Mouse (Mus musculus) kidney, postnatal 25 days (tissue): ENCODE data around the gene Vps35l.

Experiments used
- DNase-seq, 2 experiments: peaks; one replicate each; pipeline ENCODE4 v3.0.0; 2021; ENCODE audit warnings: mixed read lengths in 2 of 2

The Vps35l gene

DNA sequence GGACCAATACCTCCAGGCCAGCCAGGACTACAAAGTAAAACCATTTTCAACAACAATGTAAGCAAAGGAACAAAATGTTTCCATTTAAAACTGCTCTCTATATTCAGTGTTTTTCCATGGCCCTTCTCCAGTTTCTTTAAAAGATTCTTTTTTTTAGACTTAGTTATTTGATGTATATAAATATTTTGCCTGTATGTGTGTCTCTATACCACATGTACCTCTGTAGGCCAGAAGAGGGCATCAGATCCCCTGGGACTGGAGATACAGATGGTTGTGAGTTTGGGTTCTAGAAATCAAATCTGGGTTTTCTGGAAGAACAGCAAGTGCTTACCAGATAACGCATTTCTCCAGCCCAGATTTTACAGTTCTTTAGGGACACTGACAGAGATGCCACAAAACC, 1.3 kb upstream of the Vps35l start:
- no peak for DNase-seq

DNA sequence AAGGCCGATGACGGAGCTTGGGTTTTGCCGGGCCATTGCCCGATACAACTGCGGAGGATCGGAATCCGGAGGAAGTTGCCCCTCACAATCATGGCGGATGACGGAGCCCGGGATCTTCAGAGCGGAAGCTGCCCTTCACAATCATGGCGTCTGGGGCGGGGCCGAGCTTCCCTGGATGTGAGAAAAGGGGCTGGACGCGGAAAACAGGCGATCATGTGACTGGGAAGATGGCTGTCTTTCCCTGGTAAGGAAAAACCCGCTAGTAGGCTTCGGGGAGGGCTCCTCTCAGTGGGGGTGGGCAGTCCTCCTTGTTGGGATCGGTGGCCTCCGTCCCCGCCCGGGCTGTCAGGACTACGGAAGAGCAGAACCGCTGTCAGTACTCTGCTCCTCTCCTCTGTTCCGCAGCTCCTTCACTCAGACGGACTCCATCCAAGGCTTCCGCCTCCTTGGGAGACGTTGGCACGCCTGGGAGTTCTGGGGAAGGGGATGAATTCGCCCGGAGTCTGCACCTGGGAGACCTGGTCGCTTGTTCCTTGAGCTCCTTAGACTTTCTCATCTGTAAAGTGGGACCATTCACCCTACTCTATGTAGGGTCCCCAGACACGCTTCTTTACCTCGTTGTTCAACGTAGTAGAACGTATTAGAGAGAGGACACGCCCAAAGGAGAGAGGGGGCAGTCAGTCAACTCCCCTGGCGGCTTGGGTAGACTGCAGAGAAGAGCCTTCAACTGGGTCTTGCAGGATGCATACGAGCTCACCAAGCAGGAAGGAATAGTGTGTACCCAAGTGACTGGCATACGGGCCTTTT, 709 bp downstream of the Vps35l start:
- peak; percentile 98 to 99 for DNase-seq

DNA sequence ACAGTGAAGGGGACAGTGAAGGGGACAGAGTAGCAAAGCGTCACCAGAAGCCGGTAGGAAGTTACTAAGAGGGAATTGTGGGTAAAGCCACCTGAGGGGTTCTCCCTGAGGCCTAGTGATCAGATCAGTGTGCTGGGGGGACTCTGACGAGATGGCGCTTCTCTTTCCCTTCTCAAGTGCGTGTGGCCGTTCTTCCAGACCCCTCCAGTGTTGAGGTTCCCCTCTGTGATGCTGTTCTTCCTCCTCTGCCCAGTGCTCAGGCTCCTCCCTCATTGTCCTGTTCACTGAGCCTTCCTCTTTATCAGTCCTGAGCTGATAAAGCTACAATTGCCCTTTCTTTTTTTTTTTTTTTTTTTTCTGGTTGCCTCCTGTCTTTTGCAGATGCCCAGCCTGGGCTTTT, 2.3 kb downstream of the Vps35l start:
- no peak for DNase-seq

DNA sequence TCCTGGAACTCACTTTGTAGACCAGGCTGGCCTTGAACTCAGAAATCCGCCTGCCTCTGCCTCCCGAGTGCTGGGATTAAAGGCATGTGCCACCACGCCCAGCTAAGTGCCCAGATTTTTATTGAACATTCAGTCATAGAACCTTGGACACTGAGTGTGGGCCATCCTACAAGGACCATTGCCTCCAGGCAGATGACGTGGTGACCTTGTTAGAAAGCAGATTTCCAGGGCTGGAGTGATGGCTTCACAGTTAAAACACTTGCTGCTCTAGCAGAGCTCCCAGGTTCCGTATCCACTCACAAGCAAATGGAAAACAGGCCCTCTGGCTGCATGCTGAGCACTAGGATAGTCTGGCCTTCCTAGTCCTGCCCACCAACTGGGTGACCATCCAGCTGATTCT, 4.7 kb downstream of the Vps35l start:
- no peak for DNase-seq

DNA sequence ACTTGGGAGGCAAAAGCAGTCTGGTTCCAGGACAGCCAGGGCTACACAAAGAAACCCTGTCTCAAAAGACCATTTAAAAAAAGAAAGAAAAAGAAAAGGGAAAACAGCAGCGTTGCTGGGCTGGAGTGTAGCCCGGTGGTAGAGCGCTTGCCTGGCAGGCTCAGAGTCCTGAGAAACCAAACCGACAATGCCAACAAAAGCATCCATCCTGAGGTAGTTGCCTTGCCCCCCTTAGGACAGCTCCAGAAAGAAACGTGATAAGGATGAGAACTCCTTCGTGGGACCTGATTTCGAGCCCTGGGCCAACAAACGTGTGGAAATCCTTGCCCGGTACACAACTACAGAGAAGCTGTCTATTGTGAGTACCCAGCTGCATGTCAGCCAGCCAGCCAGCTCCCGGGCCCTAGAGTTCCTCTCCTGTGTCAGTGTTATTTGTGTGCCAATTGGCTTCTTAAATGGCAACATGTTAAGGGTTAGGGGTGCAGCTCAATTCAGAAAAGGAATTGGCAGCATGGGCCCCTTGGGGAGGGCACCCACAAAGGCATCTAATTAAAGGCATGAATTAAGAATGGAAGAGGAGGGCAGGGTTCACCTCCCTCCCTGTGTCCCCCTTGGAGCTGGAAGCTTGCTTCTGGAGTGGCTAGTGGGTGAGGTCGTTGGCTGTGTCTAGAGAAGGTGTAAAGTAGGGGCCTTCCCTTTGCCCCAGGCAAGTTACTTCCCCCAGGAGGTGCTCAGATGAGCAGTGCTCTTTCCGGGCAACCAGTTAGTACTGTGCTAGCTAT, 8.1 kb downstream of the Vps35l start:
- DNase-seq = no peak

GRCm38 (mm10) chr7:118749706-118750105, 9.7 kb downstream of the Vps35l start:
- no peak for DNase-seq

- no peak for DNase-seq
Measured at GRCm38 (mm10) chr7:118751625-118752024, 11.6 kb downstream of the Vps35l start.

GRCm38 (mm10) chr7:118755756-118756155, 15.7 kb downstream of the Vps35l start:
- no peak for DNase-seq

GRCm38 (mm10) chr7:118756490-118757265, 16.7 kb downstream of the Vps35l start:
- DNase-seq = no peak

DNA sequence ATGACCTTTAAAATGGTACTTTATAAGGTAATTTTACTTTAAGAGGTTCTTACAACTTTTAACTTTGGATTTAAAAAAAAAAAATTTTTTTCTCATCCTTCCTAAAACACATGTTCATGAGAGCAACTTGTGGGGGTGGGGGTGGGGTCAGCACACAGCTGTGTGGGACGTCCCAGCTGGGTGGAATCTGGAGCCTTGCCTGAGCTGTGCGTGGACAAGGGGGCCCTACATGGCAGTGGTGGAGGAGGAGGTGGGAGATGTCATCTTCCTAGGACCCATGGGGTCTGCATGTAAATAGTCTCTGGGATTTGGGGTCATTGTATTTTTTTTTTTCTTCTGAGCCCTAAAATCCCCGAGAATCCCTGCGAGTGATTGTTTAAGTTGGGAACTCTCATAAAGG, 18.3 kb downstream of the Vps35l start:
- no peak for DNase-seq

- no peak for DNase-seq
Measured at GRCm38 (mm10) chr7:118759372-118759771, 19.3 kb downstream of the Vps35l start.

- peak in 1 of 2 experiments; percentile 24 for DNase-seq
Measured at GRCm38 (mm10) chr7:118763939-118764338, 23.9 kb downstream of the Vps35l start.

GRCm38 (mm10) chr7:118764725-118765124, 24.7 kb downstream of the Vps35l start:
- DNase-seq = peak; percentile 51 to 63

GRCm38 (mm10) chr7:118765604-118766003, 25.6 kb downstream of the Vps35l start:
- DNase-seq = peak; percentile 49 to 59

DNA sequence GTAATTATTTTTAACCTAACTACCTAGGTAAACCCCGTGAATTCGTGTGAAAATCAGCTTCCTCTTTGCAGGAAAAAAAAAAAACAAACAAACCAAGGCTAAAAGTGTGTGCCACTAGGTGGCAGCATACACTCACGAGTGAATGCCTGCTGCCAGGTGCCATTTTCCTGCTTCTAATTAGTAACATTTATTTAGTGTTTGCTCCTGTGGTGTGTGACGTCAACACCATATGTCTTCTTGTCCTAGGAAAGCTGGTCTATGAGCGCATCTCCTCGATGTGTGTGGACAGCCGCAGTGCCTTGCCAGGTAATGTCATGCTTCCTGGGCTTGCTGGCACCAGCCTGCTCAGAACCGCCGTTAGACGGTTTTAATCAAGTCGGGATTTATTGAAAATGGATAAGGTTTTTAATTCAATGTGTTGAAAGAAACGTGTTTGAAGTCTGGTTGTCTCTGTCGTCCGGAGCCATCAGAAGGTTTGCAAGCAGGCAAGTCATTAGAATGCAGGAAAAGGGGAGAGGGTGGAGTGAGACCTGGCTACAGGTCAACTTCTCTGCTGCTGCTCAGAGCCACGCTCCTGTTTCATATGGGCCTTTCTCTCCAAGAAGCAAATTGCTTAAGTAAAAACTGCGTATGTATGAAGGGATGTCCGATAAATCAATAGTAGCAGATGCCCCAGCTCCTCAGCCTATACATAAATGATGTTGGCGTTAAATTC, 26.2 kb downstream of the Vps35l start:
- peak; percentile 53 to 84 for DNase-seq

GRCm38 (mm10) chr7:118766834-118767224, 26.8 kb downstream of the Vps35l start:
- no peak for DNase-seq

DNA sequence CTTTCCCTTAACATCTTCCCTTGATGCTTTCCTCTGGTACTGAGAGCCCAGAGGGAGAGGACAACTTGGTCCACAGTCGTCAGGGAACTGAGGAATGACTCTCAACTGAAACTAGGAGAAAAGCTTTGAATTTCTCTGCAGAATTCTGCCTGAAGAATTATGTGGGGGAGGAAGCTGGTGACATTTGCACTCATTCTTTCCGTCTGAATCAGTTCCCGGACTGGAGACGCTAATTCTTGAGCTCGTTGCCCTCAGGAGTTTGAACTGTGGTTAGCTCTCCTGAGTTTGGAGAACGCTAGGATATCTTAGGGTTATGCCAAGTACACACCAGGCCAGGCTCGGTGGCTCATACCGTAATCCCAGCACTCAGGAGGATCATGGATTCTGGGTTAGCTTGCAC, 29.2 kb downstream of the Vps35l start:
- no peak for DNase-seq

- no peak for DNase-seq
Measured at GRCm38 (mm10) chr7:118769655-118770054, 29.6 kb downstream of the Vps35l start.

- DNase-seq = no peak
Measured at GRCm38 (mm10) chr7:118773027-118773426, 33.0 kb downstream of the Vps35l start.

GRCm38 (mm10) chr7:118775991-118776390, 36.0 kb downstream of the Vps35l start:
- no peak for DNase-seq

- DNase-seq = no peak
Measured at GRCm38 (mm10) chr7:118776491-118776890, 36.5 kb downstream of the Vps35l start.

DNA sequence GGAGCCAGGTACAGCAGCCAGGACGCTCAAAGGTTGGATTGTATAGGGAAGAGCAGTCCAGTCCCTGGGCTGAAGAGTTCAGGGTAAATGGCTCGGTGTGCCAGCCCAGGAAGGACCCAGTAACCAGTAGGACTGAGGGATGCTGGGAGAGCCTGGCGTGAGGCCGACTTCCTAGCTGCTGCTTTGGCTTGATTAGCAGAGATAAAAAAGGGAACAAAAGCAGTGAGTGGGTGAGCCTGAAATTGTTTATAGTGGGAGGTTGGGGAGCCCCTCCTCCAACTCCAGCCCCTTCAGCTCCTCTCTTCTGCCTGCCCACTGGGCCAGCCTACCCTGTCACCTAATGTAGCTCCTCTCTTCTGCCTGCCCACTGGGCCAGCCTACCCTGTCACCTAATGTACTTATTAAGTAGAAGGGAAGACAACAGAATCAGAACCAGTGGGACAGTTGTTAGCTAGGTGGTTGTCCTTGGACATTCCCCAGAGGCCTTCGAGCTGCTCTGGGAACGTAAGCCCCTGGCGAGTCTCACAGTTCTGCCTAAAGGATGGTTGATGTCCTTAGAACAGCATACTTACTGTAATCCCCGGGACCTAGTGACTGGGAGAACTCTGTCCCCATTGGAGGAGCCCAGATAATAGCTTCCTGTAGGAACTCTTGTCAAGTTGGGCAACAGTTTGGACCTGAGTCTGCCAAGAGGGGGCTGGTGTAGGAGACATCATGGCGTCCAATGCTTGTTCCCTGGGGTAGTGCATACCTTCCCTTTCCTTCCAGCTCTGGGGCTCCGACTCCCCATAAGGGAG, 37.8 kb downstream of the Vps35l start:
- DNase-seq = peak in 1 of 2 experiments; percentile 40
